Mouse (Mus musculus) adrenal gland, postnatal 4 days (tissue): Measurements from ENCODE around the gene Dars2. TPM values are rescaled to one million over a fixed set of nuclear protein-coding genes. Genes with fewer than 3 reads are reported as not detected.
"Not testable (repeated sequence)": the region's sequence is repeated elsewhere in the genome, so short reads cannot be mapped to it uniquely, and the experiment has no call there.

ENCODE experiments used
- DNase-seq, 2 experiments: peaks; one replicate each; pipeline ENCODE4 v3.0.0; 2021 to 2022; ENCODE audit warnings: low spot score in 2 of 2, mixed read lengths in 2 of 2
- total RNA-seq, 2 experiments: library from RNA; stranded (reverse); gene quantifications; 2 replicates each; pipeline ENCODE4 v1.2.3; 2021

The Dars2 gene
- total RNA-seq, 2 experiments from 2014 or later, result 30.2 to 31.0 TPM

DNA sequence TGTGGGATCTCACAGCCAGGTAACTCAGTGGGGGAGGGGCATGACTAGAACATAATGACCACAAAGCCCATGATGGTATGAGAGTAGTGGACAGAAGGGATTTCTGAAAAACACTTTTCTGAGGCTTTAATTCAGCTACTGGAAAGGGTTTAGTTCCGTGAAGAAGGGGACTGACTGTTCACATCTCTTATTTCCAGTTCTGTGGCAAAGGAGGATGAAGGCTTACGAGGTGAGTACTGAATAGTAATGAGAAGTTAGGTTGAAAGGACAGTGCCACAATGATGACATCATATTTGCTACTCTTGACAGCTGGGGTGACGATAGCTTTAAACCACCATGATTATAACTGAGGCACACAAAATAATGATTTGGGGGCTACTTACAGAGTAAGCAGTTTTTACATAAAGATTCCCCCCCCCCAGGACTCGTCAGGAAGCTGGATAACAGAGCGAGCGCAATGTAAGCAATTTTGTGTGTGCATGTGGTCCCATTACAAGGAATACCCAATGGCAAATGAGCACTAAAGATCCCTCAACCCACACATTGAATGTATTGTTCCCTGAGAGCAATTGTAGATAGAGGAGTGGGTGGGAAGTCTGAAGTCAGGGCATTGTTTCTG lies 34.6 kb downstream of the Dars2 start:
- no peak for DNase-seq

DNA sequence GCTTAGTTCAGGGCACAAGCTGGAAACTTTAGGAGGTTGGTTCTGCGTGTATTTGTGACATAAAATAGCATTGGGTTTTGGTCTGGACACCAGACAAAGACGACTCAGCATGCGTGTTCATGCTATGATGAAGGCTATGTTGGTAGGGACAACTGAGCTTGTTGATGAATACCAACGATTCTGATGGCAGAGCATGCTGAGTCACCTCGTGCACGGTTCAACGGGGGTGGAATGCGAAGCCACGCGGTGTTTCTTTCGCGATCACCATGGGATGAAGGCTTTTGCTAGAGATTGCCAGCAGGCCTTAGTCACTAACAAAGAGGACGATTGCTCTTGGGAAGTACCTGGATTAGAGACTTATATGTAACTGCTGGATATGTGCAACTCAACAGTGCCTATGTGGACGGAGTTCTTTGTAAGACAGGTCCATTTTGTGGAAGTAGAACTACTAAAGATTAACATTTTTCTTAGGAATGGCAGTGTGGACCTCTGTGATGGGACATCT lies 35.1 kb downstream of the Dars2 start:
- DNase-seq, result peak in 1 of 2 experiments; percentile 35

DNA sequence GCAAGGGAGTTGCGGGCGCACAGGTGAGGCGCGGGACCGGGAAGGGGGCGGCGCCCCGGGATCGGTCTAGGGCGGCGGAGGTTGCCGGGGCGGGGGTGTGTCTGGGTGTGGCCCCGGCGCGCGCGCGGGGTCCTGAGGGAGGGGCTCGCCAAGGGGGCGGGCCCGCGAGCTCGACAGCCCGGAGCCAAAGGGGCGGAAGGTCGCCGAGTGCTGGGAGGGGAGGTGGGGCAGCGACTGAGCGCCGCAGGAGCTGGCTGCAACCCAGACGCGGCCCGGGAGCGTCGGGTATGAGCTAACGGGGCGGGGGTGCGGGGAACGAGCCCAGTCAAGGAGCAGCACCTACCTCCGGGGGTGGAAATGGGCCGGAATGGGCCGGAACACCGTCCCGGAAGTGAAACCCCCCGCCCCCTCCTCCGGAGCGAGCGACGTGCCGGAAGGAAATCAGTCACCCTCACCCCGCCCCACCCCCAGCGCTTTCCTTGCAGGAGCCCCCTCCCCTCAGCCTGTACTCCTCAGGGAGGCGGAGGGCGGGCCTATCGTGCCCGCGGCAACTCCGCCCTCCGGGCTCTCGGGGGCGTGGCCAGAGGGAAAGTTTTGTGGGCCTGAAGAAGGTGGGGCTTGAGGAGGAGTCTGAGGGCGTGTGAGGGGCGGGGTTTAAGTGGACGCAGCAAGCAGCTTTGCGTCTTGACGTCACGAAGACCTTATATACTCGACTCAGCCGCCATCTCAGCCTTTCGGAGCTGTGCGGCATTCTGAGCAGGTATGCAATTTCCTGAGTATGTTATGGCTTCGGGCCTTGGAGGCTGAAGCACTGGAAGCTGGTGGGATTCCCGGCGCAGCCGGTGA lies 35.8 kb downstream of the Dars2 start, which contains the start of gene Zbtb37:
Zbtb37 (minus strand) TSS at position 415 of the 846 bp plus-strand sequence.
- DNase-seq, result peak; percentile 81 to 94

GRCm38 (mm10) chr1:161033856-161034434 lies 36.5 kb downstream of the Dars2 start:
- DNase-seq, result no peak

DNA sequence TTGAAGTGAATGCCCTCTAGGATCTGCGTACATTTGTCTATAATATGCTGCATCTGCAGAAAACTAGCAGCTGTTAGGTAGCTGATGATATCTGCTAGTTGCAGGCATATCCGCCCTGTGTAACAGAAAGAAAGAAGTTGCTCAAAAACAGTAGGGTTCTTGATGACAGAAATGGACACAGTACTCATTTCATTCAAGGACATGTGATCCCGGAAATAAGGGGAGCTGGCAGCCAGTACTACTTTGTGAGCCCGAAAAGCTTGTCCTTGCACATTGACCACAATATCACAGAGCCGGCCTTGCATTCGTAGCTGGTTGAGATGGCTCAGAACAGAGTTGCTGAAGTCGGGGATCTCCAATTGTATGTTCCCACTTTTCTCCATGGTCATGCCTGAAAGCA lies 38.1 kb downstream of the Dars2 start:
- DNase-seq, result no peak

- no peak for DNase-seq
Observed at GRCm38 (mm10) chr1:161031881-161032280, 38.6 kb downstream of the Dars2 start.

- no peak for DNase-seq
Observed at GRCm38 (mm10) chr1:161030058-161030457, 40.4 kb downstream of the Dars2 start.

- DNase-seq, result not testable (repeated sequence)
Observed at GRCm38 (mm10) chr1:161028427-161028826, 42.0 kb downstream of the Dars2 start.

- DNase-seq, result no peak
Observed at GRCm38 (mm10) chr1:161027196-161027595, 43.3 kb downstream of the Dars2 start.

- DNase-seq, result no peak
Observed at GRCm38 (mm10) chr1:161025410-161026210, 44.8 kb downstream of the Dars2 start.

GRCm38 (mm10) chr1:161020051-161020450 lies 50.4 kb downstream of the Dars2 start:
- no peak for DNase-seq

DNA sequence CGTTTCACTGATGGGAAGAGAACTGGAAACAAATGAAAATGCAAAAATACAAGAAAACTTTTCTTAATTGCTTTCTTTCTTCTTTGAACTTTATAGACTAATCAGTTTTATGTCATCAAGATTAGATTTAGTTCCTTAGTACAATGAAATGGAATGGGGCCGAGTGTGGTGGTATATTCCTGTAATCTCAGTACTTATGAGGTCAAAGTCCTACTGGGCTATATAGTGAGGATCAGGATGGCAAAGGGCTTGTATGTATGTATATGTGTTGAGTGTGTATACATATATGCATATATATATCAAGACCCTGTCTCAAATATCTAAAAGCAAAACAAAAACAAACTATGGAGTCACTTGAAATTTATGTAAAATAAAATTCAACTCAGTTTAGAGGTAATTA lies 54.1 kb downstream of the Dars2 start:
- DNase-seq, result no peak

DNA sequence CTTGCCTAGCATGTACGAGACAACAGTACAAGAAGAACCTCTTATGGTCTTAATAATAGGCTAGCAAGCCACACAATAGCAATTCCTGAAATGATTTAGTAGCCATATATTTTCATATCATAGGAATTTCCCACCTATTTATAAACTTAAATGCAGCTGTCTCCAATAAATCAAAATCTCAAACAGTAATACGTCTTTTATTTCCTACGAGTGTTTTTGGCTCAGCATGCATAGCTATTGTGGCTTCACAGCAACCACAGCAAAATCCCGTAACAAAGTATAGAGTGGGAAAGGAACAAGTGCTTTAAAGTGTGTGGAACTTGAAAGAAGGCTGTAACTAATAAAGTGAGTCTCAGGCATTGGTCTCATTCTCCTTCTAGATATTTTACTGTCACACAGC lies 60.0 kb downstream of the Dars2 start:
- DNase-seq, result no peak

DNA sequence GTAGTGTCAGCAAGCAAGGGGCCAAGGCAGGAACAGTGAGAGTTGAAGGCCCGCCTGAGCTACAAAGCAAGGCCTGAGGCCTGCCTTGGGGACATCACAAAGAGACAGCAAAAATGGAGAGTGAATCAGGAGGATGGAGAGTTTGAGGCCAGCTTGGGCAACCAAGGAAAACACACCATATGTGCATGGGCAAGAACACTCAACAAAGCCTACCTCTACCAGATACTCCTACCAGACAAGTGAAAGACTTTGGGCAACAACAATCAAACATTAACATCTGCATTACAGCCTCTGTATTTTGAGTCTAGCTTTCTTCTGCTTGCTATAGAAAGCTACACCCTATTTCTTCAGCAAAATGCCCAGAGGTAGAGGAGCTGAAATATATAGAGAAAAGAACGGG lies 62.4 kb downstream of the Dars2 start:
- DNase-seq, result no peak

DNA sequence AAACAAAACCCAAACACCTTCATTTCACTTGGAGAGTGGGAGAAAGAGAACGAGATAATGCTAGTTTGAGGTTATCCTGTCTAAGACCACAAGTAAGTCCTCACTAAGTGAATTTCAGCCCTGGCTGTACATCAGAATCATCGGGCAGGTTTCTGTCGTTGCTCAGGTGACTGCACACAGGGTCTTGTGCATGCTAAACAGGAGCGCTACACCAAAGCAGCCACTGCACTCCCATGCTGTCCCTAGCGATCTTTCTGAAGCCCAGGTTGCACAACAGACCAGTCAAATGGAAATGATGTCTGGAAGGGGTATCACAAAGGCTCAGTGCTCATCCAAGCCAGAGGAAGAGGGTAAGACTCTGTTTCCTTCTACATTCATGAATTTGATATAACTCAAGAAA lies 64.0 kb downstream of the Dars2 start:
- no peak for DNase-seq

DNA sequence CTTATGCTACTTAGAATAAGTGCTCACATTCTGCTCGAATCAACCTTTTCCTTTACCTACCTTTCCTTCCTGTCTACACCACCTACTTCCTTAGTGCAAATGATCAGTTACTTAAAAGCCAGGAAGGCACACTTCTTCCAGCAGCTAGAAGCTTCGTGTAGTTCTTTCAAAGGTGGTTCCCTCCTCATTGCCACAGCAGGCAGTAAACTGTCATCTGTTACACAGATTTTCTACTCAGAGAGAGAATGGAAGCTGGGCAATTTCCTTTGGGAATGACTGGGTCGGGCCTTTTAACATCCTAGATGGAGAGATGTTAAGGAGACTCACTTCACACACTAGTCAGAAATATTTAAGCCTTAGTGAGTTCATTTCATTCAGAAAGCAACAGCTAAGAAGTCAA lies 64.9 kb downstream of the Dars2 start:
- DNase-seq, result no peak

DNA sequence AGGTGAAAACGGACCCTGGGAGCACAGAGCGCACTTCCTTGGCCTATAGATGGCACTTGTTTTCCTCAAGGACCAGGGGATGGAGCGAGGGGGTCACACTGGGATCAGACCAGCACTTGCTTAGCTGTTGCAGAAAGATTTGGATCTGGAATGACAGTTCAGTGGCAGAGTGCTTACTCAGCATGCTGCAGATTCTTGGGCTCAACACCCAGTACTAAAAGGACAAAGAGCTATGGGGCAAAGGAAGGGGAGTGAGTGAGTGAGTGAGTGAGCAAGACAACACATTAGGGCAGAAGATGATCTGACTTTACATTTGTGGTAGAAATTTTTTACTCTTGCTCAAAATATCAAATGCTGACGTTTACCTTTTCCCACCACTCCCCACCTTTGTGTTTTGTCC lies 65.5 kb downstream of the Dars2 start:
- DNase-seq, result no peak

GRCm38 (mm10) chr1:160993851-160994250 lies 76.6 kb downstream of the Dars2 start:
- DNase-seq, result no peak
